Mouse (Mus musculus): Measurements from ENCODE around the gene Dnm3. TPM values are rescaled to one million over a fixed set of nuclear protein-coding genes. Genes with fewer than 3 reads are reported as not detected.

Gene Dnm3
- polyA plus RNA-seq, 1 experiment from 2014 or later, result 7.2 TPM

DNA sequence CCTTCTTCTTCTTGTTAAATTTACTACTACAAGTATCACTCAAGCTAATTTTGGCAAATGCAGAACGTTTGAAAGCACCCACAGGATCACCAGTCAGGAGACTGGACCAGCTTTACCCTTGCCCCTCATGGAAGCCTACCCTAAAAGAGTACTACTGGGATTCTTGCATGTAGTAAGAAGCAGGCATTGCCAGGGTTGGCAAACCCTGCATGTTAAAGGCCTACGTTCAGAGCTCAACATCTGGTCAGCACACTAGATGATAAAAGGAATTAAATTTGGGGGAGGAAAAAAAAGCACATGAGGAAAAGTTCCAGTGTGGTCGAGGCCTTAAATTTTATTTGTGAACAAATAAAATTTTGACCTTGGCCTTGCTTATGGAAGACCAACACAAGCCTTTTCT, 239.2 kb downstream of the Dnm3 start:
- Histone ChIP-seq H3K36me3 (ENCODE audit: control insufficient read depth, insufficient read depth, low read length) (no peaks in the 10 kb centered on the region), H3K27ac (ENCODE audit: low read depth, low read length) (no peak overlapping the region), H3K27me3 (ENCODE audit: control insufficient read depth, insufficient read depth, low read length) (no peaks in the 10 kb centered on the region), H3K4me2 (ENCODE audit: low read depth, low read length, severe bottlenecking) (no peak overlapping the region), H3K9me3 (ENCODE audit: control insufficient read depth, low read length) (no peaks in the 10 kb centered on the region), H3K4me1 (replicated peaks; ENCODE audit: control insufficient read depth, insufficient read depth, low read length) (no peaks in the 10 kb centered on the region), H3K4me3 (ENCODE audit: low read depth, low read length) (no peak overlapping the region), H3K9ac (ENCODE audit: low read length) (no peak overlapping the region)
- no peak for DNase-seq (ENCODE audit: low spot score)
- 72% methylated on average over 3 of the region's 3 CpGs for WGBS
- no peak for ATAC-seq (replicated peaks; ENCODE audit: low FRiP score)

DNA sequence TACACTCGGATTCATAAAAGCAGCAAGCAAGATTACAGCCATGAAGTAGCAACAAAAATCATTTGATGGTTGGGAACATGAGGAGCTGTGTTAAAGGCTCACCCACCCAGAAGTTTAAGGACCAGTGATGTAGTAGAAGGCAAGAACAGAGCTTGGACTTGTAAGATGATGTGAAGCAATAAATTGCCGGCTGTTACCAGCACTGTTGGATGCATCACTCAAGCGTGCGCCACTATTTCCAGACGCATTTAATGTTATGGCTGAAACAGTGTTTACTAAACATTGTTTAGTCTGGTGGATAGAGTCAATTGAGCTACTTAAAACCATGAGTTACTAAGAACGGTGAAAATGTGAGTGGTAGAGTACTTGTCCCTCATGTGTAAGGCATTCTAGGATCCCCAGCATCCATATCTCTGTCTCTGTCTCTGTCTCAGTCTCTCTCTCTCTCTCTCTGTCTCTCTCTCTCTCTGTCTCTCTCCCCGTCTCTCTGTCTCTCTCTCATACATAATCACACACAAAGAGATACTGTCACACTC, 241.1 kb downstream of the Dnm3 start:
- Histone ChIP-seq H3K4me1 (replicated peaks; ENCODE audit: control insufficient read depth, insufficient read depth, low read length) (no peaks in the 10 kb centered on the region), H3K4me2 (ENCODE audit: low read depth, low read length, severe bottlenecking) (no peak overlapping the region), H3K36me3 (ENCODE audit: control insufficient read depth, insufficient read depth, low read length) (no peaks in the 10 kb centered on the region), H3K27ac (ENCODE audit: low read depth, low read length) (no peak overlapping the region), H3K9me3 (ENCODE audit: control insufficient read depth, low read length) (no peaks in the 10 kb centered on the region), H3K27me3 (ENCODE audit: control insufficient read depth, insufficient read depth, low read length) (no peaks in the 10 kb centered on the region), H3K4me3 (ENCODE audit: low read depth, low read length) (no peak overlapping the region), H3K9ac (ENCODE audit: low read length) (no peak overlapping the region)
- 92% methylated on average over 7 of the region's 7 CpGs for WGBS
- DNase-seq (ENCODE audit: low spot score) (no peak), ATAC-seq (replicated peaks; ENCODE audit: low FRiP score) (no peak)

DNA sequence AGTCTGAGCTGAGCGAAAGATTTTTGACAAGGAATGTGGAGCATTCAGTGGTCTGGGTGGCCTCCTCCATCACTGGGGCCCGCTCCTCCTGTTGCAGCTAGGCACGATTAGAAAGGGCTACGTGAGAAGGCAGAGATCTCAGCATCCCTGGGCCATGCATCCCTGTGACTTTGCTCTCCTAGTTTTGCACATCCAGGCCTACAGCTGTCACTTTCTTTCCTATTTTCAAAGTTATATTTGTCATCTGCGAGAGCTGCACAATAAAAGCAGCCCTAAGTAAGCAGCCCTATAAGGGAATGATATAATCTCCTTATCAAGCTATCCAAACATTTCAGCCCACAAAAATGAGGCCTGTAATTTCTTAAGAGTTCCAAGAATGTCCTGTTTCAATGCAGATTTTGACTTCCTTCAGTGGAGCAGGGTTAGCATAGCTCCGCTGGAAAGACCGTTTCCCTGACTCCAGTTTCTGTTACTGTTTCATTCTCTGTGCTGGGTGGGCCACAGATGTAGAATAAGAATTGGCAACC, 252.2 kb downstream of the Dnm3 start:
- 80% methylated on average over 7 of the region's 7 CpGs for WGBS
- Histone ChIP-seq H3K27me3 (ENCODE audit: control insufficient read depth, insufficient read depth, low read length) (no peaks in the 10 kb centered on the region), H3K9me3 (ENCODE audit: control insufficient read depth, low read length) (no peaks in the 10 kb centered on the region), H3K4me2 (ENCODE audit: low read depth, low read length, severe bottlenecking) (no peak overlapping the region), H3K4me1 (replicated peaks; ENCODE audit: control insufficient read depth, insufficient read depth, low read length) (no peaks in the 10 kb centered on the region), H3K27ac (ENCODE audit: low read depth, low read length) (no peak overlapping the region), H3K36me3 (ENCODE audit: control insufficient read depth, insufficient read depth, low read length) (no peaks in the 10 kb centered on the region), H3K9ac (ENCODE audit: low read length) (no peak overlapping the region), H3K4me3 (ENCODE audit: low read depth, low read length) (no peak overlapping the region)
- no peak for DNase-seq (ENCODE audit: low spot score)
- ATAC-seq (replicated peaks; ENCODE audit: low FRiP score), result no peak

GRCm38 (mm10) chr1:162224817-162225605, 252.8 kb downstream of the Dnm3 start:
- H3K27me3 ChIP-seq (ENCODE audit: control insufficient read depth, insufficient read depth, low read length), result no peaks in the 10 kb centered on the region
- H3K4me3 ChIP-seq (ENCODE audit: low read depth, low read length), result no peak overlapping the region
- H3K9me3 ChIP-seq (ENCODE audit: control insufficient read depth, low read length), result no peaks in the 10 kb centered on the region
- H3K9ac ChIP-seq (ENCODE audit: low read length), result no peak overlapping the region
- H3K4me1 ChIP-seq (replicated peaks; ENCODE audit: control insufficient read depth, insufficient read depth, low read length), result no peaks in the 10 kb centered on the region
- WGBS, result 79% methylated on average over 10 of the region's 10 CpGs
- no peak overlapping the region for H3K4me2 ChIP-seq (ENCODE audit: low read depth, low read length, severe bottlenecking)
- no peaks in the 10 kb centered on the region for H3K36me3 ChIP-seq (ENCODE audit: control insufficient read depth, insufficient read depth, low read length)
- H3K27ac ChIP-seq (ENCODE audit: low read depth, low read length), result no peak overlapping the region
- DNase-seq (ENCODE audit: low spot score), result no peak
- ATAC-seq (replicated peaks; ENCODE audit: low FRiP score), result no peak

- Histone ChIP-seq H3K36me3 (ENCODE audit: control insufficient read depth, insufficient read depth, low read length) (no peaks in the 10 kb centered on the region), H3K4me2 (ENCODE audit: low read depth, low read length, severe bottlenecking) (no peak overlapping the region), H3K27ac (ENCODE audit: low read depth, low read length) (no peak overlapping the region), H3K9ac (ENCODE audit: low read length) (no peak overlapping the region), H3K9me3 (ENCODE audit: control insufficient read depth, low read length) (no peaks in the 10 kb centered on the region), H3K27me3 (ENCODE audit: control insufficient read depth, insufficient read depth, low read length) (no peaks in the 10 kb centered on the region), H3K4me1 (replicated peaks; ENCODE audit: control insufficient read depth, insufficient read depth, low read length) (no peaks in the 10 kb centered on the region), H3K4me3 (ENCODE audit: low read depth, low read length) (no peak overlapping the region)
- DNase-seq (ENCODE audit: low spot score), result no peak
- ATAC-seq (replicated peaks; ENCODE audit: low FRiP score), result no peak
- WGBS, result 93% methylated on average over 3 of the region's 3 CpGs
Measured at GRCm38 (mm10) chr1:162224061-162224460, 253.8 kb downstream of the Dnm3 start.

- H3K4me1 ChIP-seq (replicated peaks; ENCODE audit: control insufficient read depth, insufficient read depth, low read length), result no peaks in the 10 kb centered on the region
- H3K9me3 ChIP-seq (ENCODE audit: control insufficient read depth, low read length), result no peaks in the 10 kb centered on the region
- H3K36me3 ChIP-seq (ENCODE audit: control insufficient read depth, insufficient read depth, low read length), result no peaks in the 10 kb centered on the region
- no peak for ATAC-seq (replicated peaks; ENCODE audit: low FRiP score)
- DNase-seq (ENCODE audit: low spot score), result no peak
- no peak overlapping the region for H3K4me2 ChIP-seq (ENCODE audit: low read depth, low read length, severe bottlenecking)
- no peaks in the 10 kb centered on the region for H3K27me3 ChIP-seq (ENCODE audit: control insufficient read depth, insufficient read depth, low read length)
- H3K27ac ChIP-seq (ENCODE audit: low read depth, low read length), result no peak overlapping the region
- WGBS, result 88% methylated on average over 8 of the region's 8 CpGs
- no peak overlapping the region for H3K9ac ChIP-seq (ENCODE audit: low read length)
- no peak overlapping the region for H3K4me3 ChIP-seq (ENCODE audit: low read depth, low read length)
Measured at GRCm38 (mm10) chr1:162223258-162223940, 254.4 kb downstream of the Dnm3 start.

- no peak overlapping the region for H3K4me2 ChIP-seq (ENCODE audit: low read depth, low read length, severe bottlenecking)
- no peaks in the 10 kb centered on the region for H3K36me3 ChIP-seq (ENCODE audit: control insufficient read depth, insufficient read depth, low read length)
- no peaks in the 10 kb centered on the region for H3K9me3 ChIP-seq (ENCODE audit: control insufficient read depth, low read length)
- DNase-seq (ENCODE audit: low spot score) (no peak), ATAC-seq (replicated peaks; ENCODE audit: low FRiP score) (no peak)
- no peaks in the 10 kb centered on the region for H3K27me3 ChIP-seq (ENCODE audit: control insufficient read depth, insufficient read depth, low read length)
- H3K4me3 ChIP-seq (ENCODE audit: low read depth, low read length), result no peak overlapping the region
- H3K27ac ChIP-seq (ENCODE audit: low read depth, low read length), result no peak overlapping the region
- H3K4me1 ChIP-seq (replicated peaks; ENCODE audit: control insufficient read depth, insufficient read depth, low read length), result no peaks in the 10 kb centered on the region
- no peak overlapping the region for H3K9ac ChIP-seq (ENCODE audit: low read length)
Measured at GRCm38 (mm10) chr1:162222353-162222752, 255.5 kb downstream of the Dnm3 start.

- no peak overlapping the region for H3K9ac ChIP-seq (ENCODE audit: low read length)
- no peaks in the 10 kb centered on the region for H3K9me3 ChIP-seq (ENCODE audit: control insufficient read depth, low read length)
- no peaks in the 10 kb centered on the region for H3K4me1 ChIP-seq (replicated peaks; ENCODE audit: control insufficient read depth, insufficient read depth, low read length)
- no peak overlapping the region for H3K27ac ChIP-seq (ENCODE audit: low read depth, low read length)
- no peak for DNase-seq (ENCODE audit: low spot score)
- H3K4me2 ChIP-seq (ENCODE audit: low read depth, low read length, severe bottlenecking), result no peak overlapping the region
- no peak for ATAC-seq (replicated peaks; ENCODE audit: low FRiP score)
- H3K27me3 ChIP-seq (ENCODE audit: control insufficient read depth, insufficient read depth, low read length), result no peaks in the 10 kb centered on the region
- no peaks in the 10 kb centered on the region for H3K36me3 ChIP-seq (ENCODE audit: control insufficient read depth, insufficient read depth, low read length)
- H3K4me3 ChIP-seq (ENCODE audit: low read depth, low read length), result no peak overlapping the region
- WGBS, result 73% methylated on average over 4 of the region's 4 CpGs
Measured at GRCm38 (mm10) chr1:162221801-162222301, 256.0 kb downstream of the Dnm3 start.

All from forebrain, embryonic 11.5 days (tissue).